Mouse (Mus musculus): ENCODE results near the gene Llph. TPM values are rescaled to one million over a fixed set of nuclear protein-coding genes. Genes with fewer than 3 reads are reported as not detected.
A peak's percentile ranks its signal among the peaks of the same experiment; 100 is the strongest.

The Llph gene
- total and polyA plus RNA-seq, 3 experiments, result 4.5 to 8.8 (median 8.5) TPM

DNA sequence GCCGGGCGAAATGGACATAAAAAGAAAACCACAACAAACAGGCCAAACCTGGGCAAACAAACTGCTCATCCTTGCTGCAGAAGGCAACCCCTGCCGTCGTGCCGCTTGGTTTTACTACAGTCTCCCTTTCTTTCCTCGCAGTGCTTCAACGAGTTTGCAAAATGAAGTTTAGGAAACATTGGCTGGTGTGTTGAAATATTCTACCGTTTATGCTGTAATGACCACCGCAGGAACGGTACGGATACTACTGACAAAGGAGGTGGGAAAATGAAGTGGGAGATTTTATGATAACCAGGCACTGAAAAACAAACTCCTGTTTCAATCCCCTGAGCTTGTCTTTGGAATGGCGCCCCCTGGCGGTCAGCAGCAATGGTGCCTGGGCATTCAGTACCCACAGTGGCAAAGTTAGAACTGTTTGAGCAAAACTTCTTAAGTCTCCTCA, 24.9 kb upstream of the Llph start, which contains the start of gene Irak3:
Irak3 (minus strand) TSS at position 170 of the 442 bp plus-strand sequence.
- Histone ChIP-seq H3K36me3 (ENCODE audit: control insufficient read depth, insufficient read depth, low read length) (no peaks in the 10 kb centered on the region; the same call in 1 of the 2 replicates), H3K27me3 (ENCODE audit: control insufficient read depth, insufficient read depth, low read length) (no peaks in the 10 kb centered on the region), H3K79me2 (replicated peaks; ENCODE audit: control insufficient read depth, insufficient read depth, low read length) (no peaks in the 10 kb centered on the region), H3K27ac (peak within 1 kb of the TSS; percentile 93), H3K4me1 (ENCODE audit: control insufficient read depth, insufficient read depth, low read length) (no peaks in the 10 kb centered on the region; the same call in 1 of the 2 replicates), H3K9ac (ENCODE audit: low read depth, low read length) (peak within 1 kb of the TSS; percentile 82), H3K4me3 (peak within 1 kb of the TSS; percentile 64)
- intact Hi-C loops (cut with DNase I), result loop anchor here (1.0 kb wide), 1 partner anchor 19 kb away; no protein-coding TSS in a partner anchor
- 2% methylated on average over 13 of the region's 13 CpGs for WGBS
- no peak for TF ChIP-seq EP300 (IDR thresholded peaks at IDR 0.05; ENCODE audit: insufficient read depth, low read depth, low read length)
- TF ChIP-seq POLR2A (IDR thresholded peaks at IDR 0.05; ENCODE audit: insufficient read depth, low read depth, low read length), result 0 out of 2 replicates have a peak, but pooled peaks have one; percentile 20
- TF ChIP-seq CTCF (IDR thresholded peaks at IDR 0.05), result peak; percentile 100
- peak; percentile 85 to 89 for DNase-seq

DNA sequence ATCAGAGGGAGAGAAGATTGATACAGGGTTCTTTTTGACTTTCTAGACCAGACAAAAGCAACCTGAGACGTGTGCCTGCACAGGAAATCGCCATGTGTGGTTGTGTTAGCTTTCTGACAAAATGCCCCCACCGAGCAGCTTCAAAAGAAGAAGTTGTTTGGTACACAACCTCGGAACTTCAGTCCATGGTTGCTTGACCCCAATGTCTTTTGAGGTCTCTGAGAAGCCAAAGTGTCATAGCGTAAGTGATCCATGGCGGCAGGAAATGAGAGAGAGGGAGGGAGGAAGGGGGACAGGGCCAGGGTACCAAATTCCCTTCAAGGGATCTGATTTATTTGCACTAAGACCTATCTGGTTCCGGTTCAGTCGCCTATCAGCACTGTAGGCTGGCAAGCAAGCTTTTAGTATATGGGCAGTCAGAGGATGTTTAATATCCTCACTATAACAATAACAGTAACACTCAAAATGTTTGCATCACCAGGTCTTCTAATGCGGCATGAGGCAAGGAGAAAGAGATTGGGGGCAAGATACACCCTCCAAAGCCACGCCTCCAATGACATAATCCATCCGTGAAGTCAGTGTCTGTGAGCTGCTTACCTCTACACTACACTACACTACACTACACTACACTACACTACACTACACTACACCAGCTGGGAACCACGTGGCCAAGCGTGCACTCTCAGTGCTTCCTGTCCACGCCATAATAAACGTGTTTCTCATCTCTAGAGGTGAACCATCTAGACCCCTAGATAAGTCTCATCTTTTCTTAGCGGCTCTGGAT, 24.2 kb upstream of the Llph start:
- Histone ChIP-seq H3K27me3 (ENCODE audit: control insufficient read depth, insufficient read depth, low read length) (no peaks in the 10 kb centered on the region), H3K9ac (ENCODE audit: low read depth, low read length) (no peak overlapping the region), H3K79me2 (replicated peaks; ENCODE audit: control insufficient read depth, insufficient read depth, low read length) (no peaks in the 10 kb centered on the region), H3K27ac (peak overlapping the region; percentile 93), H3K4me1 (ENCODE audit: control insufficient read depth, insufficient read depth, low read length) (no peaks in the 10 kb centered on the region; the same call in 1 of the 2 replicates), H3K36me3 (ENCODE audit: control insufficient read depth, insufficient read depth, low read length) (no peaks in the 10 kb centered on the region; the same call in 1 of the 2 replicates), H3K4me3 (no peak overlapping the region)
- no peak for DNase-seq
- WGBS, result 72% methylated on average over 16 of the region's 16 CpGs
- TF ChIP-seq CTCF (IDR thresholded peaks at IDR 0.05), result no peak; the same call in 1 of the 2 replicates
- no peak for TF ChIP-seq POLR2A (IDR thresholded peaks at IDR 0.05; ENCODE audit: insufficient read depth, low read depth, low read length)
- no peak for TF ChIP-seq EP300 (IDR thresholded peaks at IDR 0.05; ENCODE audit: insufficient read depth, low read depth, low read length)
- intact Hi-C loops (cut with DNase I), result loop anchor here (1.0 kb wide), 1 partner anchor 19 kb away; no protein-coding TSS in a partner anchor

DNA sequence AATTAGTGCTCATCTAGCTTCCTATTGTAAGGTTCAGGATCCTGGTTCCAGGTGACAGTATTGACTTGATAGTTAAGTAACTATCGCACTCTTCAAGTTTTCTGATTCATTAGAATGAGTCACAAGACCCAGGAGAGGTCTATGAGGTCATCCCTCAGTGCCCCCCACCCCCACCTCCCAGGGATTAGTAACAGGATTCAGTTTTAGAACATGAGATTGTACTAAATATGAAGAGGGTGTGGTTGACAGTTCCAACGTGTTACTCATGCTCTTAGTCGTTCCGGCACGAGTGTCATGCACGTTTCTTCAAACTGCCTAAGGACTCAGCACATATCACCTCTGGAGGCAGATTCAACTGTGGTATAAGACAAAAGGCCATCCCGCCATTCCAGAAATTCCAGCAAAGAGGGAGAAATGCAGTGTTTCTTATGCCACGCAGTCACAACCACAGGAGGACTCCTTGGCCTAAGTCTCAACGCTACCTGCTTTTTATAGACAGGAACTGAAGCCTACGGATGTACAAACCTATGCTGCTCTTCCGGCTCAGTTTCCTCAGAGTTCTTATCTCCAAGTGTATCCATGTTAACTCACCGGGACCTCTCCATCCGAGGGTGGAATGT, 22.2 kb upstream of the Llph start:
- Histone ChIP-seq H3K27me3 (ENCODE audit: control insufficient read depth, insufficient read depth, low read length) (no peaks in the 10 kb centered on the region), H3K79me2 (replicated peaks; ENCODE audit: control insufficient read depth, insufficient read depth, low read length) (0 out of 2 replicates have a peak, but pooled peaks cover 2% of the 10 kb centered on the region), H3K36me3 (ENCODE audit: control insufficient read depth, insufficient read depth, low read length) (no peaks in the 10 kb centered on the region; the same call in 1 of the 2 replicates), H3K9ac (ENCODE audit: low read depth, low read length) (no peak overlapping the region), H3K4me1 (ENCODE audit: control insufficient read depth, insufficient read depth, low read length) (peaks cover 1% of the 10 kb centered on the region; the same call in 1 of the 2 replicates), H3K27ac (no peak overlapping the region), H3K4me3 (no peak overlapping the region)
- WGBS, result 61% methylated on average over 13 of the region's 13 CpGs
- intact Hi-C loops (cut with DNase I), result no loop called here
- DNase-seq, result no peak
- TF ChIP-seq POLR2A (IDR thresholded peaks at IDR 0.05; ENCODE audit: insufficient read depth, low read depth, low read length) (no peak), EP300 (IDR thresholded peaks at IDR 0.05; ENCODE audit: insufficient read depth, low read depth, low read length) (no peak), CTCF (IDR thresholded peaks at IDR 0.05) (no peak)

DNA sequence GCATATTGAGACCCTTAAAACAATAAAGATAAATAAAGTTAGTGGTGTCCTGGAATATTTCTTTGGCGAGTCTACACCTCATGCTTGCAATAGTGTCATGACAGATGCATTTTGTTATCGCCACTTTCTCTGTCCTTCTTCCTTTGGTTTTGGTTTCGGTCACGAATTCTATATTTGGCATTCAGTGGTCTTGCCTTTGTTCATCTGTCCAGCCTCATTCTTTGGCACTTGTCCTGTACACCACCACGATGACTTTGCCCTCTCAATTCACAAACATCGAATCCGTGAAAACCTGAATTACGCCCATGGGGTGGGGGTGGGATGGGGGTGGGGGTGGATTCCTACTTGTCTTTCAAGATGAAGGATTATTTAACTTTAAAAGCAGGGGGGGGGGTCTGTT, 18.9 kb upstream of the Llph start:
- DNase-seq, result no peak
- Histone ChIP-seq H3K27ac (no peak overlapping the region), H3K4me3 (no peak overlapping the region), H3K27me3 (ENCODE audit: control insufficient read depth, insufficient read depth, low read length) (no peaks in the 10 kb centered on the region), H3K9ac (ENCODE audit: low read depth, low read length) (no peak overlapping the region), H3K36me3 (ENCODE audit: control insufficient read depth, insufficient read depth, low read length) (no peaks in the 10 kb centered on the region; the same call in 1 of the 2 replicates), H3K79me2 (replicated peaks; ENCODE audit: control insufficient read depth, insufficient read depth, low read length) (0 out of 2 replicates have a peak, but pooled peaks cover 2% of the 10 kb centered on the region), H3K4me1 (ENCODE audit: control insufficient read depth, insufficient read depth, low read length) (peaks cover 4% of the 10 kb centered on the region; the same call in 1 of the 2 replicates)
- intact Hi-C loops (cut with DNase I), result no loop called here
- 78% methylated on average over 8 of the region's 8 CpGs for WGBS
- TF ChIP-seq CTCF (IDR thresholded peaks at IDR 0.05) (no peak), EP300 (IDR thresholded peaks at IDR 0.05; ENCODE audit: insufficient read depth, low read depth, low read length) (no peak), POLR2A (IDR thresholded peaks at IDR 0.05; ENCODE audit: insufficient read depth, low read depth, low read length) (no peak)

DNA sequence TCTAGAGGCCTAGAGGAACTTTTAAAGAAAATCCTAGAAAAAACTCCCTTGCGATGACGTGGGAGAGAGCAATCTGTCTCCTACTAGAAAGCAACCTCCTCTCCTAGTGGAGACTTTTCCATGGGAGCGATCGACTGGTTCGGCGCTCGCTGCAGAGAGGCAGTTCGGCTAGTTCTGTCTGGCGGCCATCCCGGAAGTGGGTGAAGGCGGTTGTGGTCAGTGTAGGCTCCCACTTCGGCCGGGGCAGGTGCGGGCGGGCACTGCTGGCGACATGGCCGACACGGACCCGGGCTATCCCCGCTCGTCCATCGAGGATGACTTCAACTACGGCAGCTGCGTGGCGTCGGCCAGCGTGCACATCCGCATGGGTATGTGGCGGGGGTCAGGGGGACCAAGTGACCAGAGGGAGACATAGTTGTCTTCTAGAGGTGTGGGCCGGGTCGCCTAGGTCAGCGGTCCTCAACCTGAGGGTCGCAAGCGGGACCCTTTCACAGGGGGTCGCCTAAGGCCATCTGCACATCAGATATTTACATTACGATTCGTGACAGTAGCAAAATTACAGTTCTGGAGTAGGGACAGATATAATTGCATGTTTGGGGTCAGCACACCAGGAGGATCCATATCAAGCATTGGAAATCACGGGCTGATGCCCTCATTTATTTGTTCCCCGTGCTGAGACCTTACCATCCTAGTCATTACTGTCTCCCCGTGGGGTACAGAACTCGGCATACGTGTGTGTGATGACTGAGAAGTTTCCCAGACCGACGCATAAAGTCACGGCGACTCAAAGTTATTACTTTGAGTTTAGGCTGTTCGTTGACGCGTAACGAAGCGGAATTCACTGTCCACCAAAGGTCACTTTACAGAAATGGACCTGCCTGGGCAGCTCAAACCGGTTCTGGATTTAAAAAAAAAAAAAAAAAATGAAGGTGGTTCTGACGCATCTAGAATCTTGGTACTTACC, 18.0 kb upstream of the Llph start:
- intact Hi-C loops (cut with DNase I), result loop anchor here (1.0 kb wide), 1 partner anchor 16 kb away; no protein-coding TSS in a partner anchor
- DNase-seq, result peak; percentile 88 to 91
- 2% methylated on average over 53 of the region's 53 CpGs for WGBS
- Histone ChIP-seq H3K27ac (peak overlapping the region; percentile 81), H3K4me3 (peak overlapping the region; percentile 94), H3K9ac (ENCODE audit: low read depth, low read length) (peak overlapping the region; percentile 91), H3K27me3 (ENCODE audit: control insufficient read depth, insufficient read depth, low read length) (no peaks in the 10 kb centered on the region), H3K79me2 (replicated peaks; ENCODE audit: control insufficient read depth, insufficient read depth, low read length) (0 out of 2 replicates have a peak, but pooled peaks cover 2% of the 10 kb centered on the region), H3K36me3 (ENCODE audit: control insufficient read depth, insufficient read depth, low read length) (no peaks in the 10 kb centered on the region; the same call in 1 of the 2 replicates), H3K4me1 (ENCODE audit: control insufficient read depth, insufficient read depth, low read length) (peaks cover 4% of the 10 kb centered on the region; the same call in 1 of the 2 replicates)
- TF ChIP-seq CTCF (IDR thresholded peaks at IDR 0.05) (peak; percentile 64), EP300 (IDR thresholded peaks at IDR 0.05; ENCODE audit: insufficient read depth, low read depth, low read length) (peak; percentile 89; the same call in 1 of the 2 replicates), POLR2A (IDR thresholded peaks at IDR 0.05; ENCODE audit: insufficient read depth, low read depth, low read length) (peak; percentile 58; the same call in 1 of the 2 replicates)
